Mouse (Mus musculus) hindbrain, embryonic 12.5 days (tissue): ENCODE data around the gene Olfr206. TPM values are rescaled to one million over a fixed set of nuclear protein-coding genes. Genes with fewer than 3 reads are reported as not detected.
"Not testable (repeated sequence)": the region's sequence is repeated elsewhere in the genome, so short reads cannot be mapped to it uniquely, and the experiment has no call there.

ENCODE experiments used
- ATAC-seq: fragments of 200-750 bp; cut with Nextera tagmentation; 2 replicates; pipeline ENCODE4 v1.8.0; 2017; ENCODE audit warnings: moderate TSS enrichment; ENCODE audit not compliant: low FRiP score
- H3K27ac ChIP-seq: fragments of 300-500 bp; sonication (generic); 2 replicates; pipeline ENCODE4 v1.5.1; 2016; ENCODE audit warnings: mild to moderate bottlenecking
- H3K27me3 ChIP-seq: fragments of 300-500 bp; sonication (generic); 2 replicates; pipeline ENCODE4 v1.6.1; 2016; ENCODE audit warnings: mild to moderate bottlenecking
- H3K36me3 ChIP-seq: fragments of 300-500 bp; sonication (generic); 2 replicates; pipeline ENCODE4 v1.6.1; 2016; ENCODE audit warnings: mild to moderate bottlenecking
- H3K4me1 ChIP-seq: fragments of 300-500 bp; sonication (generic); 2 replicates; pipeline ENCODE4 v1.6.1; 2016
- H3K4me2 ChIP-seq: fragments of 300-500 bp; sonication (generic); replicated peaks from 2 replicates; pipeline ENCODE4 v1.6.1; 2016; ENCODE audit warnings: mild to moderate bottlenecking
- H3K4me3 ChIP-seq: fragments of 300-500 bp; sonication (generic); 2 replicates; pipeline ENCODE4 v1.5.1; 2016; ENCODE audit warnings: mild to moderate bottlenecking
- H3K9ac ChIP-seq: fragments of 300-500 bp; sonication (generic); 2 replicates; pipeline ENCODE4 v1.6.1; 2016; ENCODE audit warnings: mild to moderate bottlenecking, moderate library complexity
- H3K9me3 ChIP-seq: fragments of 300-500 bp; sonication (generic); replicated peaks from 2 replicates; pipeline ENCODE4 v1.6.1; 2016; ENCODE audit warnings: mild to moderate bottlenecking
- WGBS: fragments of 180-500 bp; shearing (Covaris S2); methylation state at CpG from one replicate; pipeline ENCODE4 v1.1.7; 2016; 5-methylcytosine and 5-hydroxymethylcytosine counted together
- polyA plus RNA-seq: library from polyadenylated mRNA; unstranded; fragments of >200 nt; fragmentation: Nextera tagmentation; extraction: Ambion mirVana; gene quantifications from 2 replicates; pipeline ENCODE4 v1.2.1, GENCODE M21; 2016

Olfr206 gene
- not detected in 2 replicates for polyA plus RNA-seq

- H3K36me3 ChIP-seq: no peaks in the 10 kb centered on the region
- no peaks in the 10 kb centered on the region for H3K4me1 ChIP-seq
- ATAC-seq: no peak
- H3K27me3 ChIP-seq: no peaks in the 10 kb centered on the region
- no peak within 1 kb of the TSS for H3K4me2 ChIP-seq
- 83% methylated on average over 1 of the region's 1 CpGs for whole genome bisulfite sequencing
- no peaks in the 10 kb centered on the region for H3K9me3 ChIP-seq
- no peak within 1 kb of the TSS for H3K9ac ChIP-seq
- H3K27ac ChIP-seq: no peak within 1 kb of the TSS
- H3K4me3 ChIP-seq: no peak within 1 kb of the TSS
Measured at GRCm38 (mm10) chr16:59349146-59349545, at the start of gene Olfr206. Gene Olfr206 (minus strand): TSS chr16:59349246.

GRCm38 (mm10) chr16:59393300-59393699 lies 44.3 kb upstream of the Olfr206 start:
- Histone ChIP-seq H3K27me3 (no peaks in the 10 kb centered on the region), H3K9ac (no peak overlapping the region), H3K27ac (no peak overlapping the region), H3K4me3 (no peak overlapping the region), H3K36me3 (no peaks in the 10 kb centered on the region), H3K4me1 (no peaks in the 10 kb centered on the region), H3K4me2 (no peak overlapping the region), H3K9me3 (no peaks in the 10 kb centered on the region)
- 74% methylated on average over 3 of the region's 3 CpGs for WGBS
- ATAC-seq: no peak

DNA sequence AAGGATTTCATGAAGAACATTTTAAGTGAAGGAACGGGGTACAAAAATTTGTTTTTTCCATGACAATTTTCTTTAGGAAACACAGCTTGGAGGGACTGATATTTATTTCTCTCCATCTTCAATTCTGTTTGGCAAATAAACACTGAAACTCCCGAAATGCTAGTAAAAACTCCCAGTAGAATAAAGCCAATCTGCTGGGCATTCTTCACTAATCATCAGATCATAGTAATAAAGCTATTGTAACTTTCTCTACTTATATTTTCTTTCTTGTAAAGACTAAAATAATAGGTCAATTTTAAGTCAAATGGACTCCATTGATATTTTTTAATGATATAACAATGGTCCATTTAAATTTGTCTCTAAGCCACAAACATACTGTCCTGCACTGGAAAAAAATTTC lies 14.8 kb upstream of the Olfr206 start, which contains the start of gene Olfr209:
Gene Olfr209, minus strand, starts transcription at position 101 of the 400 bp plus-strand sequence.
- no peak within 1 kb of the TSS for H3K9ac ChIP-seq
- H3K9me3 ChIP-seq: no peaks in the 10 kb centered on the region
- 85% methylated on average over 2 of the region's 2 CpGs for WGBS
- no peak within 1 kb of the TSS for H3K4me3 ChIP-seq
- no peak within 1 kb of the TSS for H3K27ac ChIP-seq
- no peaks in the 10 kb centered on the region for H3K4me1 ChIP-seq
- no peaks in the 10 kb centered on the region for H3K27me3 ChIP-seq
- no peaks in the 10 kb centered on the region for H3K36me3 ChIP-seq
- ATAC-seq: no peak
- no peak within 1 kb of the TSS for H3K4me2 ChIP-seq

DNA sequence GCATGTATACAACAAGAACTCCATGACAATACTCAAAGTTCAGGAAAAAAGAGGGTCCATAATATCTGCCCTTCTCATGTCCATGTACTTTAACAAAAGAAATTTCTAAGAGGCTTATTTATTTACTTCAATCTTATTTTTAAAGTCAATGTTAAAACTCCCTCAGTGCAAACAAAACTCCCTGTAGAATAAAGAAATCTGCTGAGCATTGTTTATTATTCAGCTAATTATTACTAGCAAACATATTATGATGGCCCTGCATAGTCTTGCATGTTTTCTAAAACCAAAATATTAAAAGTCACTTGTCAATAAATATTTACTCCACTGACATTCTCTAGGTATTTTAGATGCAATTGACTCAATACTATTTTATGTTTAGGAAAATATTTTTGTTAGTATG lies 18.0 kb downstream of the Olfr206 start, which contains the start of gene Olfr205:
Gene Olfr205, minus strand, starts transcription at position 101 of the 400 bp plus-strand sequence.
- Histone ChIP-seq H3K4me1 (no peaks in the 10 kb centered on the region), H3K4me3 (no peak within 1 kb of the TSS), H3K9me3 (no peaks in the 10 kb centered on the region; the same call in 1 of the 2 replicates), H3K27me3 (no peaks in the 10 kb centered on the region), H3K27ac (no peak within 1 kb of the TSS), H3K4me2 (no peak within 1 kb of the TSS), H3K9ac (no peak within 1 kb of the TSS), H3K36me3 (no peaks in the 10 kb centered on the region)
- ATAC-seq: no peak

DNA sequence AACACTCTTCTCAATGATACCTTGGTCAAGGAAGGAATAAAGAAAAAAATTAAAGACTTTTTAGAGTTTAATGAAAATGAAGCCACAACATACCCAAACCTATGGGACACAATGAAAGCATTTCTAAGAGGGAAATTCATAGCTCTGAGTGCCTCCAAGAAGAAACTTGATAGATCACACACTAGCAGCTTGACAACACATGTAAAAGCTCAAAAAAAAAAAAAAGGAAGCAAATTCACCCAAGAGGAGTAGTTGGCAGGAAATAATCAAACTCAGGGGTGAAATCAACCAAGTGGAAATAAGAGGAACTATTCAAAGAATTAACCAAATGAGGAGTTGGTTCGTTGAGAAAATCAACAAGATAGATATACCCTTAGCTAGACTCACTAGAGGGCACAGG lies 25.8 kb downstream of the Olfr206 start:
- ATAC-seq, H3K4me1 ChIP-seq: not testable (repeated sequence)
- 61% methylated on average over 1 of the region's 1 CpGs for WGBS

GRCm38 (mm10) chr16:59318148-59318547 lies 30.9 kb downstream of the Olfr206 start, which contains the start of gene Olfr204:
Gene Olfr204 (minus strand): TSS chr16:59318248.
- Histone ChIP-seq H3K4me3 (no peak within 1 kb of the TSS), H3K27me3 (no peaks in the 10 kb centered on the region), H3K4me1 (no peaks in the 10 kb centered on the region), H3K9me3 (no peaks in the 10 kb centered on the region), H3K9ac (no peak within 1 kb of the TSS), H3K4me2 (no peak within 1 kb of the TSS), H3K27ac (no peak within 1 kb of the TSS), H3K36me3 (no peaks in the 10 kb centered on the region)
- no peak for ATAC-seq

More for the DNA sequence above, 25.8 kb downstream of the Olfr206 start:
- H3K36me3 ChIP-seq, H3K27ac ChIP-seq, H3K9me3 ChIP-seq, H3K4me2 ChIP-seq, H3K27me3 ChIP-seq, H3K4me3 ChIP-seq, H3K9ac ChIP-seq: not testable (repeated sequence)

GRCm38 (mm10) chr16:59298581-59298980 lies 50.5 kb downstream of the Olfr206 start, which contains the start of gene Olfr203:
Gene Olfr203 (plus strand): TSS chr16:59298881.
- Histone ChIP-seq H3K4me3 (no peak within 1 kb of the TSS), H3K4me2 (no peak within 1 kb of the TSS), H3K27me3 (no peaks in the 10 kb centered on the region), H3K36me3 (no peaks in the 10 kb centered on the region), H3K4me1 (no peaks in the 10 kb centered on the region), H3K27ac (no peak within 1 kb of the TSS), H3K9me3 (no peaks in the 10 kb centered on the region), H3K9ac (no peak within 1 kb of the TSS)
- no peak for ATAC-seq
- 91% methylated on average over 2 of the region's 2 CpGs for WGBS

Other genes starting within 250 kb of the Olfr206 start
- not detected in 2 replicates for gene Olfr193, start 237.4 kb downstream of the Olfr206 start, polyA plus RNA-seq
- not detected in 2 replicates for gene Olfr194, start 228.2 kb downstream of the Olfr206 start, polyA plus RNA-seq
- gene Olfr195, start 202.2 kb downstream of the Olfr206 start, polyA plus RNA-seq: not detected in 2 replicates
- not detected in 2 replicates for gene Olfr196, start 178.8 kb downstream of the Olfr206 start, polyA plus RNA-seq
- gene Olfr198, start 145.7 kb downstream of the Olfr206 start, polyA plus RNA-seq: not detected in 2 replicates
- not detected in 2 replicates for gene Olfr199, start 129.5 kb downstream of the Olfr206 start, polyA plus RNA-seq
- not detected in 2 replicates for gene Olfr201, start 76.6 kb downstream of the Olfr206 start, polyA plus RNA-seq
- not detected in 2 replicates for gene Olfr202, start 62.5 kb downstream of the Olfr206 start, polyA plus RNA-seq
- gene Olfr203, start 50.4 kb downstream of the Olfr206 start, polyA plus RNA-seq: not detected in 2 replicates
- gene Olfr204, start 31.0 kb downstream of the Olfr206 start, polyA plus RNA-seq: not detected in 2 replicates
- not detected in 2 replicates for gene Olfr205, start 18.1 kb downstream of the Olfr206 start, polyA plus RNA-seq
- not detected in 2 replicates for gene Olfr209, start 14.7 kb upstream of the Olfr206 start, polyA plus RNA-seq
- gene Gabrr3, start 58.1 kb upstream of the Olfr206 start, polyA plus RNA-seq: 0.08 and 0.10 TPM in 2 replicates
- gene Riox2, start 122.5 kb upstream of the Olfr206 start, polyA plus RNA-seq: 19.9 and 21.6 TPM in 2 replicates